Mouse (Mus musculus): ENCODE results near the gene Olfml3. TPM values are rescaled to one million over a fixed set of nuclear protein-coding genes. Genes with fewer than 3 reads are reported as not detected.

Gene Olfml3
- total and polyA plus RNA-seq, 3 experiments = 0.60 to 0.75 TPM; not detected in 1

- Histone ChIP-seq H3K4me1 (ENCODE audit: insufficient read depth, low read depth, low read length) (peaks cover 5% of the 10 kb centered on the region; the same call in 1 of the 2 replicates), H3K27me3 (ENCODE audit: insufficient read depth, low read length) (no peaks in the 10 kb centered on the region), H3K4me3 (ENCODE audit: low read depth, low read length) (no peak overlapping the region), H3K36me3 (replicated peaks) (peaks cover 92% of the 10 kb centered on the region), H3K9me3 (replicated peaks) (no peaks in the 10 kb centered on the region)
- no peak for ATAC-seq (ENCODE audit: extremely low read depth, insufficient number of reproducible peaks, low FRiP score, poor library complexity, severe bottlenecking)
- TF ChIP-seq GATA1 (IDR thresholded peaks at IDR 0.05; ENCODE audit: borderline replicate concordance, low read length) (no peak), GATA2 (IDR thresholded peaks at IDR 0.05; ENCODE audit: borderline replicate concordance, low read depth, low read length) (no peak)
- no peak for DNase-seq (ENCODE audit: low spot score)
These were observed 8.9 kb upstream of the Olfml3 start for GRCm38 (mm10) chr3:103746711-103747110.

DNA sequence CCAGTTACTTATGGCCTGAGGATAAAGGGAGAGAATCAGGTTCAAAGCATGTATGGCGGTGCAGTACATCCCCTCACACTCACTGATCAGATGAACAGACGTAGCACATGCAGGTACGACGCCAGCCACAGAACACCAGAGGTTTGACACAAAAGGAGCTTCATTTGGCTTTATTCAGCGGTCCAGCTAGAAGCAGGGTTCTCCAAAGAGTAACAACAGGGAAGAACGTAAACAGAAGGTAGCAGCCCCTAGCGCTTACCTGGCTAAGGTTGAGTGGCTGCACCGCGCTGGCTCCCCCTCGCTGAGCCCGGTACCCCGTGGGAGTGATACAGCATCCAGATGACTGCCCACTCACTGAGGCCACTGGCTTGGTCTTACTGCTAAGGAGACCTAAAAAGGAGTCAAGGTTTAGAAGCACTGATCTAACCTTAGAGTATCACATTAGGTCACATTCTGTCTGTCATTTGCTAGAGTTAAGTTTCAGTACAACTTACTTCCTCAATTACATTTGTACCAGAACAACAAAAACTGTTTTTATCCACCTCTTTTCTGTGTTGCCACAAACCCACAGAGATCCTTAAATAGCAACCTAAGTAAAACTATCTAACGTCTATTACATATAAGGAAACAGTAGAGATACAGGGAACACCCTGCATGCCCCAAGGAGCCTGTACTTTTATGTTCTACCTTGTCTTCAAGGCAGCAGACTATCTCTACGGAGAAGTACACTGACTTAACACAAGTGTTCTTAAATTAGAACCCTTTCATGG is 7.4 kb upstream of the Olfml3 start:
- Histone ChIP-seq H3K36me3 (replicated peaks) (peaks cover 95% of the 10 kb centered on the region), H3K9me3 (replicated peaks) (no peaks in the 10 kb centered on the region), H3K4me1 (ENCODE audit: insufficient read depth, low read depth, low read length) (peaks cover 7% of the 10 kb centered on the region; the same call in 1 of the 2 replicates), H3K27me3 (ENCODE audit: insufficient read depth, low read length) (no peaks in the 10 kb centered on the region), H3K4me3 (ENCODE audit: low read depth, low read length) (no peak overlapping the region)
- no peak for TF ChIP-seq GATA1 (IDR thresholded peaks at IDR 0.05; ENCODE audit: borderline replicate concordance, low read length)
- no peak for TF ChIP-seq GATA2 (IDR thresholded peaks at IDR 0.05; ENCODE audit: borderline replicate concordance, low read depth, low read length)
- TF ChIP-seq TAL1 (conservative IDR thresholded peaks at IDR 0.05; ENCODE audit: low read depth, low read length) = no peak
- TF ChIP-seq POLR2AphosphoS5 (IDR thresholded peaks at IDR 0.05; ENCODE audit: insufficient replicate concordance, low read depth, low read length) = no peak
- TF ChIP-seq CTCF (IDR thresholded peaks at IDR 0.05; ENCODE audit: low read depth, low read length) = no peak
- DNase-seq (ENCODE audit: low spot score) (no peak), ATAC-seq (ENCODE audit: extremely low read depth, insufficient number of reproducible peaks, low FRiP score, poor library complexity, severe bottlenecking) (no peak)

- Histone ChIP-seq H3K27me3 (ENCODE audit: insufficient read depth, low read length) (no peaks in the 10 kb centered on the region), H3K36me3 (replicated peaks) (peaks cover 82% of the 10 kb centered on the region), H3K9me3 (replicated peaks) (no peaks in the 10 kb centered on the region), H3K4me3 (ENCODE audit: low read depth, low read length) (no peak overlapping the region), H3K4me1 (ENCODE audit: insufficient read depth, low read depth, low read length) (peaks cover 12% of the 10 kb centered on the region)
- DNase-seq (ENCODE audit: low spot score) (no peak), ATAC-seq (ENCODE audit: extremely low read depth, insufficient number of reproducible peaks, low FRiP score, poor library complexity, severe bottlenecking) (no peak)
- no peak for TF ChIP-seq TAL1 (conservative IDR thresholded peaks at IDR 0.05; ENCODE audit: low read depth, low read length)
- TF ChIP-seq CTCF (IDR thresholded peaks at IDR 0.05; ENCODE audit: low read depth, low read length) = no peak
- no peak for TF ChIP-seq GATA1 (IDR thresholded peaks at IDR 0.05; ENCODE audit: borderline replicate concordance, low read length)
- TF ChIP-seq POLR2AphosphoS5 (IDR thresholded peaks at IDR 0.05; ENCODE audit: insufficient replicate concordance, low read depth, low read length) = no peak
- TF ChIP-seq GATA2 (IDR thresholded peaks at IDR 0.05; ENCODE audit: borderline replicate concordance, low read depth, low read length) = no peak
These were observed 5.4 kb upstream of the Olfml3 start for GRCm38 (mm10) chr3:103743208-103743607.

DNA sequence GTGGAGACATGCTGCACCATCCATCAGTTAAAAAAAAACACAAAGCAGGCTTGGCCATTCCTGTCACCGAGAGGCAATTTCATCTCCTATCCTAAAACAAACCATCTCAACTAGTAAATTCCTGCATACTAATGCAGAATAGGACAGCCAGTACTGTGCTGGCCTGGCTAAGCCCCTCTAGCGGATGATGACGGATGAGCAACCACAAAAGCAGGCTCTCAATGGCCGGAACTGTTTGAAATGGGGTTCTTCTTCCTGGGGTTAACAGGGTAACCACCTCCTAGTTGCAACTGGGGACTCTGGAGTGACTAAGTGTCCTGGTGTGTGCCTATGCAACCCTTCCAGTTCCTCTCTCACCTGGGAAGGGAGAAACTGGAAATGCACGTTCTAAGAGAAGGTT is 2.5 kb upstream of the Olfml3 start:
- no peaks in the 10 kb centered on the region for H3K9me3 ChIP-seq (replicated peaks)
- H3K27me3 ChIP-seq (ENCODE audit: insufficient read depth, low read length) = no peaks in the 10 kb centered on the region
- ATAC-seq (ENCODE audit: extremely low read depth, insufficient number of reproducible peaks, low FRiP score, poor library complexity, severe bottlenecking) (no peak), DNase-seq (ENCODE audit: low spot score) (no peak)
- peaks cover 81% of the 10 kb centered on the region for H3K36me3 ChIP-seq (replicated peaks)
- peaks cover 18% of the 10 kb centered on the region for H3K4me1 ChIP-seq (ENCODE audit: insufficient read depth, low read depth, low read length)
- no peak for TF ChIP-seq GATA1 (IDR thresholded peaks at IDR 0.05; ENCODE audit: borderline replicate concordance, low read length)
- no peak for TF ChIP-seq TAL1 (conservative IDR thresholded peaks at IDR 0.05; ENCODE audit: low read depth, low read length)
- no peak for TF ChIP-seq GATA2 (IDR thresholded peaks at IDR 0.05; ENCODE audit: borderline replicate concordance, low read depth, low read length)
- no peak for TF ChIP-seq POLR2AphosphoS5 (IDR thresholded peaks at IDR 0.05; ENCODE audit: insufficient replicate concordance, low read depth, low read length)
- TF ChIP-seq CTCF (IDR thresholded peaks at IDR 0.05; ENCODE audit: low read depth, low read length) = no peak
- no peak overlapping the region for H3K4me3 ChIP-seq (ENCODE audit: low read depth, low read length)

- Histone ChIP-seq H3K4me1 (ENCODE audit: insufficient read depth, low read depth, low read length) (peaks cover 16% of the 10 kb centered on the region), H3K36me3 (replicated peaks) (peaks cover 73% of the 10 kb centered on the region), H3K27me3 (ENCODE audit: insufficient read depth, low read length) (peaks cover 5% of the 10 kb centered on the region; the same call in 1 of the 2 replicates), H3K4me3 (ENCODE audit: low read depth, low read length) (no peak within 1 kb of the TSS; the same call in 1 of the 2 replicates), H3K9me3 (replicated peaks) (no peaks in the 10 kb centered on the region)
- ATAC-seq (ENCODE audit: extremely low read depth, insufficient number of reproducible peaks, low FRiP score, poor library complexity, severe bottlenecking) (no peak), DNase-seq (ENCODE audit: low spot score) (no peak)
- no peak for TF ChIP-seq CTCF (IDR thresholded peaks at IDR 0.05; ENCODE audit: low read depth, low read length)
- no peak for TF ChIP-seq GATA1 (IDR thresholded peaks at IDR 0.05; ENCODE audit: borderline replicate concordance, low read length)
- no peak for TF ChIP-seq GATA2 (IDR thresholded peaks at IDR 0.05; ENCODE audit: borderline replicate concordance, low read depth, low read length)
- no peak for TF ChIP-seq TAL1 (conservative IDR thresholded peaks at IDR 0.05; ENCODE audit: low read depth, low read length)
- TF ChIP-seq POLR2AphosphoS5 (IDR thresholded peaks at IDR 0.05; ENCODE audit: insufficient replicate concordance, low read depth, low read length) = no peak
These were observed 1.5 kb upstream of the Olfml3 start, which contains the start of gene Gm10964 for GRCm38 (mm10) chr3:103739329-103739728. TSS of gene Gm10964 (plus strand) at chr3:103739366.

DNA sequence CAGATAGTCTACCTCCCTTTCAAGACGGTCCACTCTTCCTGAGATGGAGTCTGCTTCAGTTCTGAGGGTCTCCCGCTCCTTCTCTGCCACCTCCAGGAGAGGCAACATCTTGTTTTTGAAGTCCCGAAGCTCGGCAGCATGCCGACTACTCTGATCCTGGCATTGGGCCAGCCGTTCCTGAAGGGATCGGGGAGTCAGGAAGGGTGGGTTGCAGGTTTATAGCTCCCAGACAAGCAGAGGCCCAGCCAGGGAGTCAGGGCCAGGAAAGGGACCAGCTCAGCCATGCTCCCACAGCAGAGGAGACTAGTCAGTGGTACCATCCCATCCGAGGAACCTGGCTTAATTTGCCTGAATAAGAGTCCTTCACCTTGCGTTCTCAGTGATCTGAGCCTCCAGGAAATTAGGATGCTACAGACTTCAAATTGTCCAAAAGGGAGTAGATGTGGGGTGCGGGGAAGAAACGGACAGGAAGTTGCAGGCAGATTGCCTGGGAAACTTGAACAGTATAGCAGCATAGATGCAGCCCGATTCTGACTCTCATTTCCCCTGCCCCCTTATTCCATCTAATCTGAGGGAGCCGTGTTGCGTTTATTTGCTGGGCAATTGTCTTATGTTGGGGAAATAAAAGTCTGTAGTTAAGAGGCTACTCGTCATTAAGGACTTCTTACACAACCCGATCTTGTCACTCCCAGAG is 593 bp downstream of the Olfml3 start:
- no peak for TF ChIP-seq GATA1 (IDR thresholded peaks at IDR 0.05; ENCODE audit: borderline replicate concordance, low read length)
- no peak for TF ChIP-seq CTCF (IDR thresholded peaks at IDR 0.05; ENCODE audit: low read depth, low read length)
- TF ChIP-seq POLR2AphosphoS5 (IDR thresholded peaks at IDR 0.05; ENCODE audit: insufficient replicate concordance, low read depth, low read length) = no peak
- no peak for TF ChIP-seq TAL1 (conservative IDR thresholded peaks at IDR 0.05; ENCODE audit: low read depth, low read length)
- no peak for TF ChIP-seq GATA2 (IDR thresholded peaks at IDR 0.05; ENCODE audit: borderline replicate concordance, low read depth, low read length)
- H3K27me3 ChIP-seq (ENCODE audit: insufficient read depth, low read length) = peaks cover 11% of the 10 kb centered on the region; the same call in 1 of the 2 replicates
- H3K4me1 ChIP-seq (ENCODE audit: insufficient read depth, low read depth, low read length) = peaks cover 16% of the 10 kb centered on the region
- H3K9me3 ChIP-seq (replicated peaks) = no peaks in the 10 kb centered on the region
- DNase-seq (ENCODE audit: low spot score) (no peak), ATAC-seq (ENCODE audit: extremely low read depth, insufficient number of reproducible peaks, low FRiP score, poor library complexity, severe bottlenecking) (no peak)
- peaks cover 53% of the 10 kb centered on the region for H3K36me3 ChIP-seq (replicated peaks)
- H3K4me3 ChIP-seq (ENCODE audit: low read depth, low read length) = no peak overlapping the region

Data from G1E (cell line).